Mouse (Mus musculus) urinary bladder, postnatal 10 days (tissue): Measurements from ENCODE around the gene Popdc2.

Experiments
- DNase-seq: peaks from one replicate; pipeline ENCODE4 v3.0.0; 2022; ENCODE audit warnings: low spot score

Gene Popdc2

GRCm38 (mm10) chr16:38354185-38354913, 7.7 kb upstream of the Popdc2 start:
- no peak for DNase-seq

- no peak for DNase-seq
Observed at GRCm38 (mm10) chr16:38358256-38358812, 3.7 kb upstream of the Popdc2 start.

GRCm38 (mm10) chr16:38359241-38359640, 2.8 kb upstream of the Popdc2 start:
- DNase-seq, result no peak

- no peak for DNase-seq
Observed at GRCm38 (mm10) chr16:38359857-38360256, 2.2 kb upstream of the Popdc2 start.

- DNase-seq, result no peak
Observed at GRCm38 (mm10) chr16:38360317-38360716, 1.7 kb upstream of the Popdc2 start.

- no peak for DNase-seq
Observed at GRCm38 (mm10) chr16:38362493-38363255, 665 bp downstream of the Popdc2 start.

- no peak for DNase-seq
Observed at GRCm38 (mm10) chr16:38363256-38363595, 1.2 kb downstream of the Popdc2 start.

GRCm38 (mm10) chr16:38363657-38364056, 1.6 kb downstream of the Popdc2 start:
- no peak for DNase-seq

GRCm38 (mm10) chr16:38365390-38365789, 3.4 kb downstream of the Popdc2 start:
- no peak for DNase-seq

GRCm38 (mm10) chr16:38366231-38366630, 4.2 kb downstream of the Popdc2 start:
- no peak for DNase-seq

GRCm38 (mm10) chr16:38368336-38368735, 6.3 kb downstream of the Popdc2 start:
- DNase-seq, result no peak

- no peak for DNase-seq
Observed at GRCm38 (mm10) chr16:38369000-38369399, 7.0 kb downstream of the Popdc2 start.

- no peak for DNase-seq
Observed at GRCm38 (mm10) chr16:38369431-38369830, 7.4 kb downstream of the Popdc2 start.

- DNase-seq, result no peak
Observed at GRCm38 (mm10) chr16:38369992-38370484, 8.0 kb downstream of the Popdc2 start.

GRCm38 (mm10) chr16:38370633-38371374, 8.8 kb downstream of the Popdc2 start:
- no peak for DNase-seq

- DNase-seq, result no peak
Observed at GRCm38 (mm10) chr16:38371705-38372296, 9.8 kb downstream of the Popdc2 start.

- DNase-seq, result no peak
Observed at GRCm38 (mm10) chr16:38372876-38373275, 10.9 kb downstream of the Popdc2 start.

- no peak for DNase-seq
Observed at GRCm38 (mm10) chr16:38373439-38373838, 11.4 kb downstream of the Popdc2 start.

GRCm38 (mm10) chr16:38373941-38374340, 11.9 kb downstream of the Popdc2 start:
- DNase-seq, result no peak

GRCm38 (mm10) chr16:38374379-38375140, 12.6 kb downstream of the Popdc2 start:
- no peak for DNase-seq

GRCm38 (mm10) chr16:38375182-38375581, 13.2 kb downstream of the Popdc2 start:
- DNase-seq, result no peak
